Mouse (Mus musculus) ES-E14 (cell line): ENCODE measurements at regions not wholly inside any gene's neighbourhood (a gene's known extent, or its start where the extent isn't known, plus 50 kb on each side); places are given as distances from the start of the nearest gene placed in this dataset.

Experiments used
- DNase-seq: peaks from one replicate; pipeline ENCODE4 v3.0.0-alpha.2; 2013; ENCODE audit warnings: low read depth, low spot score
- H3K27ac ChIP-seq: 2 replicates; pipeline ENCODE4 v1.5.1; 2012; ENCODE audit warnings: low read depth, mild to moderate bottlenecking, low read length, moderate library complexity, mixed read lengths; ENCODE audit not compliant: poor library complexity, insufficient read depth, severe bottlenecking
- H3K36me3 ChIP-seq: 2 replicates; pipeline ENCODE4 v1.6.1; 2012; ENCODE audit warnings: mild to moderate bottlenecking, low read length, moderate library complexity, mixed read lengths; ENCODE audit not compliant: control insufficient read depth, poor library complexity, insufficient read depth, severe bottlenecking
- H3K4me1 ChIP-seq, 2 experiments: fragments of 150-350 bp in 1 of 2; sonication (generic) in 1 of 2; 2 replicates each; pipeline ENCODE4 v1.6.1; 2012; ENCODE audit warnings: low read length in 2 of 2, mild to moderate bottlenecking in 1 of 2, mixed read lengths in 1 of 2; ENCODE audit not compliant: control insufficient read depth in 2 of 2, insufficient read depth in 2 of 2, poor library complexity in 1 of 2
- H3K4me3 ChIP-seq, 2 experiments: fragments of 150-350 bp in 1 of 2; sonication (generic) in 1 of 2; 2 replicates each; pipeline ENCODE4 v1.5.1; 2012; ENCODE audit warnings: low read length in 2 of 2, low read depth in 1 of 2, mild to moderate bottlenecking in 1 of 2, mixed read lengths in 1 of 2; ENCODE audit not compliant: insufficient read depth in 1 of 2, poor library complexity in 1 of 2, severe bottlenecking in 1 of 2
- H3K9ac ChIP-seq: 2 replicates; pipeline ENCODE4 v1.6.1; 2012; ENCODE audit warnings: low read depth, mild to moderate bottlenecking, low read length, mixed read lengths; ENCODE audit not compliant: poor library complexity, insufficient read depth, severe bottlenecking
- H3K9me3 ChIP-seq: fragments of 150-350 bp; sonication (generic); 2 replicates; pipeline ENCODE4 v1.6.1; 2012; ENCODE audit warnings: low read depth, mild to moderate bottlenecking, low read length; ENCODE audit not compliant: control insufficient read depth, insufficient read depth
- CHD2 ChIP-seq: IDR thresholded peaks from 2 replicates; pipeline ENCODE4 v1.6.1; 2014; ENCODE audit warnings: mild to moderate bottlenecking, low read depth, low read length, inconsistent platforms
- HCFC1 ChIP-seq: IDR thresholded peaks from 2 replicates; pipeline ENCODE4 v1.6.1; 2012; ENCODE audit warnings: low read length, inconsistent platforms, borderline replicate concordance; ENCODE audit not compliant: insufficient read depth
- MAFK ChIP-seq: IDR thresholded peaks from 2 replicates; pipeline ENCODE4 v1.6.1; 2014; ENCODE audit warnings: mild to moderate bottlenecking, low read depth, low read length, inconsistent platforms; ENCODE audit not compliant: insufficient read depth
- ZC3H11A ChIP-seq: IDR thresholded peaks from 2 replicates; pipeline ENCODE4 v1.6.1; 2012; ENCODE audit warnings: low read depth, mild to moderate bottlenecking, inconsistent platforms, low read length, borderline replicate concordance
- ZNF384 ChIP-seq: IDR thresholded peaks from 2 replicates; pipeline ENCODE4 v1.6.1; 2012; ENCODE audit warnings: low read depth, low read length, inconsistent platforms
- in situ Hi-C, 2 experiments: fragments of 600-800 bp; cut with MboI; formaldehyde crosslinking; loops; one replicate each; pipeline ENCODE4 v1.15.1; 2025; ENCODE audit warnings: low sequenced_read_pairs in 2 of 2, inconsistent platforms in 1 of 2; ENCODE audit not compliant: unreplicated experiment in 2 of 2

- Histone ChIP-seq H3K4me1 (peaks cover 0 to 4% of the 10 kb centered on the region in 2 experiments; a peak in 1 of 4 replicates), H3K36me3 (no peaks in the 10 kb centered on the region), H3K27ac (no peak overlapping the region), H3K9me3 (no peaks in the 10 kb centered on the region), H3K4me3 (no peak overlapping the region), H3K9ac (no peak overlapping the region)
- DNase-seq: no peak
- no peak for TF ChIP-seq CHD2
- TF ChIP-seq ZNF384: no peak
- TF ChIP-seq HCFC1: no peak
- TF ChIP-seq MAFK: no peak
- TF ChIP-seq ZC3H11A: no peak
- in situ Hi-C loops: no loop called here
Measured at GRCm38 (mm10) chr8:126660658-126661316, 67.0 kb upstream of the Irf2bp2 start.

GRCm38 (mm10) chr8:126659691-126660657 is 66.2 kb upstream of the Irf2bp2 start:
- H3K4me1 ChIP-seq: 0 out of 4 replicates have a peak, but pooled peaks cover 0 to 2% of the 10 kb centered on the region in 2 experiments
- H3K9ac ChIP-seq: no peak overlapping the region
- no peaks in the 10 kb centered on the region for H3K9me3 ChIP-seq
- no peak for TF ChIP-seq ZC3H11A
- no peak for TF ChIP-seq MAFK
- TF ChIP-seq CHD2: no peak
- no peak for TF ChIP-seq ZNF384
- TF ChIP-seq HCFC1: no peak
- H3K27ac ChIP-seq: no peak overlapping the region
- H3K36me3 ChIP-seq: no peaks in the 10 kb centered on the region
- DNase-seq: no peak
- no peak overlapping the region for H3K4me3 ChIP-seq
- in situ Hi-C loops: no loop called here

- Histone ChIP-seq H3K9ac (no peak overlapping the region), H3K9me3 (no peaks in the 10 kb centered on the region), H3K4me1 (0 out of 4 replicates have a peak, but pooled peaks cover 0 to 2% of the 10 kb centered on the region in 2 experiments), H3K36me3 (no peaks in the 10 kb centered on the region), H3K27ac (no peak overlapping the region), H3K4me3 (no peak overlapping the region)
- in situ Hi-C loops: no loop called here
- TF ChIP-seq ZC3H11A: no peak
- no peak for TF ChIP-seq ZNF384
- TF ChIP-seq MAFK: no peak
- TF ChIP-seq HCFC1: no peak
- no peak for DNase-seq
Measured at GRCm38 (mm10) chr8:126657546-126657945, 63.8 kb upstream of the Irf2bp2 start.

GRCm38 (mm10) chr8:126656554-126657260 is 62.9 kb upstream of the Irf2bp2 start:
- in situ Hi-C loops: no loop called here
- H3K4me3 ChIP-seq: no peak overlapping the region
- no peaks in the 10 kb centered on the region for H3K9me3 ChIP-seq
- H3K27ac ChIP-seq: no peak overlapping the region
- TF ChIP-seq ZNF384 (no peak), MAFK (no peak)
- 0 out of 4 replicates have a peak, but pooled peaks cover 0 to 2% of the 10 kb centered on the region in 2 experiments for H3K4me1 ChIP-seq
- DNase-seq: no peak
- no peaks in the 10 kb centered on the region for H3K36me3 ChIP-seq
- no peak overlapping the region for H3K9ac ChIP-seq
